Mouse (Mus musculus): ENCODE measurements around the gene Rnf213.

The Rnf213 gene

GRCm38 (mm10) chr11:119435880-119436872 lies 43.3 kb downstream of the Rnf213 start:
- peak; percentile 15 for DNase-seq (ENCODE audit: low read depth)

- DNase-seq (ENCODE audit: low read depth), result no peak
These were observed 45.9 kb downstream of the Rnf213 start for GRCm38 (mm10) chr11:119438776-119439175.

- peak; percentile 25 for DNase-seq (ENCODE audit: low read depth)
These were observed 49.3 kb downstream of the Rnf213 start for GRCm38 (mm10) chr11:119442199-119442598.

- DNase-seq (ENCODE audit: low read depth), result no peak
These were observed 50.5 kb downstream of the Rnf213 start for GRCm38 (mm10) chr11:119443442-119443841.

- no peak for DNase-seq (ENCODE audit: low read depth)
These were observed 63.2 kb downstream of the Rnf213 start for GRCm38 (mm10) chr11:119456097-119456496.

- no peak for DNase-seq (ENCODE audit: low read depth)
These were observed 85.0 kb downstream of the Rnf213 start for GRCm38 (mm10) chr11:119477876-119478275.

- peak; percentile 98 for DNase-seq (ENCODE audit: low read depth)
These were observed 98.2 kb downstream of the Rnf213 start, which contains the start of gene Endov for GRCm38 (mm10) chr11:119490861-119491689. Gene Endov, plus strand, starts transcription at chr11:119491347.

- DNase-seq (ENCODE audit: low read depth), result no peak
These were observed 98.8 kb downstream of the Rnf213 start for GRCm38 (mm10) chr11:119491690-119492087.

GRCm38 (mm10) chr11:119492830-119493229 lies 99.9 kb downstream of the Rnf213 start:
- DNase-seq (ENCODE audit: low read depth), result peak; percentile 25

- DNase-seq (ENCODE audit: low read depth), result no peak
These were observed 100.6 kb downstream of the Rnf213 start for GRCm38 (mm10) chr11:119493516-119493915.

GRCm38 (mm10) chr11:119496147-119496546 lies 103.2 kb downstream of the Rnf213 start:
- DNase-seq (ENCODE audit: low read depth), result no peak

GRCm38 (mm10) chr11:119497451-119497850 lies 104.6 kb downstream of the Rnf213 start:
- no peak for DNase-seq (ENCODE audit: low read depth)

- no peak for DNase-seq (ENCODE audit: low read depth)
These were observed 106.4 kb downstream of the Rnf213 start for GRCm38 (mm10) chr11:119499297-119499696.

- no peak for DNase-seq (ENCODE audit: low read depth)
These were observed 107.1 kb downstream of the Rnf213 start for GRCm38 (mm10) chr11:119500011-119500410.

- DNase-seq (ENCODE audit: low read depth), result peak; percentile 89
These were observed 110.8 kb downstream of the Rnf213 start for GRCm38 (mm10) chr11:119503675-119504074.

- DNase-seq (ENCODE audit: low read depth), result no peak
These were observed 113.5 kb downstream of the Rnf213 start for GRCm38 (mm10) chr11:119506386-119506785.

GRCm38 (mm10) chr11:119507772-119508171 lies 114.9 kb downstream of the Rnf213 start:
- DNase-seq (ENCODE audit: low read depth), result no peak

- DNase-seq (ENCODE audit: low read depth), result no peak
These were observed 116.4 kb downstream of the Rnf213 start for GRCm38 (mm10) chr11:119509165-119509776.

- peak; percentile 36 for DNase-seq (ENCODE audit: low read depth)
These were observed 120.2 kb downstream of the Rnf213 start for GRCm38 (mm10) chr11:119513038-119513659.

GRCm38 (mm10) chr11:119514108-119514860 lies 121.4 kb downstream of the Rnf213 start:
- DNase-seq (ENCODE audit: low read depth), result no peak

All from NIH3T3 (cell line).